Mouse (Mus musculus) cerebellum, postnatal 36 days (tissue): ENCODE measurements around the gene Olfr672.
"Not testable (repeated sequence)": the region's sequence is repeated elsewhere in the genome, so short reads cannot be mapped to it uniquely, and the experiment has no call there.

Experiments
- DNase-seq, 2 experiments: peaks; one replicate each; pipeline ENCODE4 v3.0.0; 2021 to 2022; ENCODE audit warnings: mixed read lengths in 2 of 2

Olfr672 gene

DNA sequence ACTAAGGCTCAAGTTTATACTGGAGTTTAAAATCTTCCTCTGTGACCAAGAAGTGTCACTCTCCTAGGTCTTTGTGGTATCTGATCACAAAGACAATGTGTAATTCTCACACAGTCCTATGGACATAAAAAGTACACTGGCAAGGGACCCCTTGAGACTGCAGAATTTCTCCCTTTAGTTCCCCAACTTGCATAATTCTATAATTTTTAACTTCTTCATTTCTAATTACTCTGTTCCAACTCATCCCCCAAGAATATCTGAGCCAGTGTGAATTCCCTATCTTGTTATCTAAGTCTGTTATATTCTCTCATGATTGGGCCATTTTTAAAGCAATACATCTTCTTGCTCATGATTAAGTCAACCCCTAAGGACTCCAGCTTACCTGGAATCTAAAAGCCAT is at the start of gene Olfr672:
TSS of gene Olfr672 (minus strand) at position 101 of the 400 bp plus-strand sequence.
- no peak for DNase-seq

GRCm38 (mm10) chr7:105033836-105034235 is 32.0 kb upstream of the Olfr672 start:
- not testable (repeated sequence) for DNase-seq

GRCm38 (mm10) chr7:105032398-105032797 is 30.6 kb upstream of the Olfr672 start, which contains the start of gene Olfr676:
TSS of gene Olfr676 (plus strand) at chr7:105032698.
- no peak for DNase-seq

DNA sequence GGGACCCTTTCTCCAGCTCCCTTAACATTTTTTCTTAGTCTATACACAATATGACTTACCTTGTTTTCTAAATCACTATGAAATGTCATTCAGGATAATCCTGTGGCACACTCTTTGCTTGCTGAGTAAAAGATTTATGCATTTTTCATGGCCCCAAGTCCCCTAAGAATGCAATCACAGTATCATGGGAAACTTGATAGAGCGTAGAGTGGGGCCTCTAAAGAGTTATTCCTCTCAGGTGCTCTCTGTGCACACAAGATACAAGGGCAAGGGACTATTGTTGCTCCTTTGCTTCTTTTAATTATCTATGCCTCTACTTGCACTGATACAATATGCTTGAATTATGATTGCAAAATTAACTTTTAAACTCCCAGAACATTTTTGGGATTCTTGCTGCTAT is 26.5 kb upstream of the Olfr672 start, which contains the start of gene Olfr675:
TSS of gene Olfr675 (minus strand) at position 101 of the 400 bp plus-strand sequence.
- no peak for DNase-seq

- no peak for DNase-seq
These were observed 20.7 kb upstream of the Olfr672 start for GRCm38 (mm10) chr7:105022530-105022929.

DNA sequence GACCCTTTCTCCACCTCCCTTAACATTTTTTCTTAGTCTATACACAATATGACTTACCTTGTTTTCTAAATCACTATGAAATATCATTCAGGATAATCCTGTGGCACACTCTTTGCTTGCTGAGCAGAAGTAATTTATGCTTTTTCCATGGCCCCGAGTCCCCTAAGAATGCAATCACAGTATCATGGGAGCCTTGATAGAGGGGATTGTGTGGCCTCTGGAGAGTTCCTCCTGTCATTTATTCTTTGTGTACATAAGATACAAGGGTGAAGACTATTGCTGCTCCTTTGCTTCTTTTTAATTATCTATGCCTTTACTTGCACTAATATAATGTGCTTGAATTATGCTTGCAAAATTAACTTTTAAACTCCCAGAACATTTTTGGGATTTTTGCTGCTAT is 22.8 kb downstream of the Olfr672 start, which contains the start of gene Olfr671:
TSS of gene Olfr671 (minus strand) at position 101 of the 400 bp plus-strand sequence.
- no peak for DNase-seq

GRCm38 (mm10) chr7:104972507-104972906 is 29.3 kb downstream of the Olfr672 start:
- DNase-seq = not testable (repeated sequence)

DNA sequence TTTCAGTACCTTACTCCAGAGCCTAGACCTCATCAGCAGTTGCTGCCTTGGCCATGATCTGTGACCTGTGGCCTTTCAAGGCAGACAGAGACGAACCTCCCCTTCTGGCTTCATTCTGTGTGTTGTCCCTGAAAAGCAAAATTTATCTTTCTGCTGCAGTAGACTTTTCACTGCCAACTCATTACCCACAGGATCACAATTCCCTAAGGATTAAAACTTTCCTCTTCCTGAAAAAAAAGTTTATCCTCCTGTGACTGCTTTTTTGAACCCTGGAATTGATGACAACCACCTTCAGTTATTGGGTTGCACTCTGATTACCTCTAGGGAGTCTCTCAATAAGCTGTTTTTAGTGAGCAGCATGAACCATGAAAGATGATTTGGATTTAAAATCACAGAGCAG is 39.3 kb downstream of the Olfr672 start, which contains the start of gene Olfr670:
TSS of gene Olfr670 (minus strand) at position 101 of the 400 bp plus-strand sequence.
- DNase-seq = no peak

DNA sequence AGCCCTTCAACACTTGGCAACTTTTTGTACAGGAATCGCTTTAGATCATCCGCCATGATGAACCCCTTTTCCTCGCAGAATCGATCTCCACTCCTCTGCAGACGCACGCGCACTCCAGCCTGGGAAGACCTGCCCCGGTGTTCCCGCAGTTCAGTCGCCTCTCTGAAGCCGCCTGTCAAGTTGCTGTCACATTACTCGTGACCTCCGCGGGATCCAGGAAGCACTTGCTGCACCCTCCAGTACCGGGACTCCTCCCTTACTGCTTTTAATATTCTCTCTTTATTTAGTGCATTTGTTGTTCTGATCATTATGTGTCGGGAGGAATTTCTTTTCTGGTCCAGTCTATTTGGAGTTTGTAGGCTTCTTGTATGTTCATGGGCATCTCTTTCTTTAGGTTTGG is 51.6 kb downstream of the Olfr672 start:
- DNase-seq = not testable (repeated sequence)
